Mouse (Mus musculus) cerebellum, adult 11 months (tissue): Measurements from ENCODE around the gene Mxra8.
A peak's percentile ranks its signal among the peaks of the same experiment; 100 is the strongest.

Experiments
- DNase-seq: peaks from one replicate; pipeline ENCODE4 v3.0.0; 2022

Gene Mxra8

GRCm38 (mm10) chr4:155839483-155839910 lies at the start of gene Mxra8:
Gene Mxra8, plus strand, starts transcription at chr4:155839680.
- DNase-seq = no peak

GRCm38 (mm10) chr4:155790021-155790489 lies 49.4 kb upstream of the Mxra8 start, which contains the start of gene Ankrd65:
Gene Ankrd65, plus strand, starts transcription at chr4:155790439.
- DNase-seq = no peak

- DNase-seq = no peak
Observed at GRCm38 (mm10) chr4:155790650-155791161, 48.8 kb upstream of the Mxra8 start.

- DNase-seq = no peak
Observed at GRCm38 (mm10) chr4:155791240-155791933, 48.1 kb upstream of the Mxra8 start.

- no peak for DNase-seq
Observed at GRCm38 (mm10) chr4:155793730-155794129, 45.8 kb upstream of the Mxra8 start.

- no peak for DNase-seq
Observed at GRCm38 (mm10) chr4:155802075-155802474, 37.4 kb upstream of the Mxra8 start.

GRCm38 (mm10) chr4:155802741-155803339 lies 36.6 kb upstream of the Mxra8 start, which contains the start of gene Mrpl20:
Gene Mrpl20, plus strand, starts transcription at chr4:155802878.
- DNase-seq = no peak

- DNase-seq = peak; percentile 94
Observed at GRCm38 (mm10) chr4:155803340-155804041, 36.0 kb upstream of the Mxra8 start.

GRCm38 (mm10) chr4:155807841-155808240 lies 31.6 kb upstream of the Mxra8 start:
- no peak for DNase-seq

- peak; percentile 88 for DNase-seq
Observed at GRCm38 (mm10) chr4:155811929-155812664, 27.4 kb upstream of the Mxra8 start, which contains the start of gene Ccnl2. Gene Ccnl2, plus strand, starts transcription at chr4:155812489.

GRCm38 (mm10) chr4:155812665-155813181 lies 26.8 kb upstream of the Mxra8 start:
- no peak for DNase-seq

- no peak for DNase-seq
Observed at GRCm38 (mm10) chr4:155817533-155817932, 21.9 kb upstream of the Mxra8 start.

GRCm38 (mm10) chr4:155821025-155821424 lies 18.5 kb upstream of the Mxra8 start:
- DNase-seq = no peak

- no peak for DNase-seq
Observed at GRCm38 (mm10) chr4:155823443-155823842, 16.0 kb upstream of the Mxra8 start.

- no peak for DNase-seq
Observed at GRCm38 (mm10) chr4:155829866-155830265, 9.6 kb upstream of the Mxra8 start.

- no peak for DNase-seq
Observed at GRCm38 (mm10) chr4:155830596-155830995, 8.9 kb upstream of the Mxra8 start.

- DNase-seq = peak; percentile 94
Observed at GRCm38 (mm10) chr4:155831205-155831766, 8.2 kb upstream of the Mxra8 start, which contains the start of gene Aurkaip1. Gene Aurkaip1, plus strand, starts transcription at chr4:155831272.

GRCm38 (mm10) chr4:155831831-155832230 lies 7.6 kb upstream of the Mxra8 start:
- DNase-seq = no peak

GRCm38 (mm10) chr4:155832321-155832720 lies 7.2 kb upstream of the Mxra8 start:
- no peak for DNase-seq

- DNase-seq = no peak
Observed at GRCm38 (mm10) chr4:155833234-155833633, 6.2 kb upstream of the Mxra8 start.

- DNase-seq = no peak
Observed at GRCm38 (mm10) chr4:155833836-155834235, 5.6 kb upstream of the Mxra8 start.
